Mouse (Mus musculus) heart, postnatal 36 days (tissue): ENCODE results near the gene Sox21. TPM values are rescaled to one million over a fixed set of nuclear protein-coding genes. Genes with fewer than 3 reads are reported as not detected.

Source experiments
- DNase-seq, 2 experiments: peaks; one replicate each; pipeline ENCODE4 v3.0.0; 2021 to 2022
- intact Hi-C: fragments of 180-260 bp; cut with DNase I; formaldehyde crosslinking; loops from one replicate; pipeline ENCODE4 v1.15.1; 2025
- total RNA-seq, 2 experiments: library from RNA; stranded (reverse); gene quantifications; 2 replicates each; pipeline ENCODE4 v1.2.3; 2021

The Sox21 gene
- total RNA-seq, 2 experiments from 2014 or later = not detected

- DNase-seq = no peak
- intact Hi-C loops = loop anchor here (10.0 kb wide), 1 partner anchor 538 kb away; no protein-coding TSS in a partner anchor
These were observed 10.2 kb downstream of the Sox21 start for GRCm38 (mm10) chr14:118226471-118227155.

GRCm38 (mm10) chr14:118225911-118226310 is 10.9 kb downstream of the Sox21 start:
- no peak for DNase-seq
- intact Hi-C loops = loop anchor here (10.0 kb wide), 1 partner anchor 539 kb away; no protein-coding TSS in a partner anchor

- intact Hi-C loops = loop anchor here (10.0 kb wide), 1 partner anchor 540 kb away; no protein-coding TSS in a partner anchor
- DNase-seq = no peak
These were observed 11.6 kb downstream of the Sox21 start for GRCm38 (mm10) chr14:118225061-118225743.

GRCm38 (mm10) chr14:118220885-118221284 is 15.9 kb downstream of the Sox21 start:
- DNase-seq = no peak
- intact Hi-C loops = loop anchor here (10.0 kb wide), 1 partner anchor 544 kb away; no protein-coding TSS in a partner anchor

GRCm38 (mm10) chr14:118216826-118217225 is 20.0 kb downstream of the Sox21 start:
- intact Hi-C loops = no loop called here

GRCm38 (mm10) chr14:118212188-118212804 is 24.5 kb downstream of the Sox21 start:
- intact Hi-C loops = no loop called here
- DNase-seq = no peak

More at GRCm38 (mm10) chr14:118216826-118217225, 20.0 kb downstream of the Sox21 start:
- no peak for DNase-seq

- intact Hi-C loops = loop anchor here (1.0 kb wide), 1 partner anchor 382 kb away; no protein-coding TSS in a partner anchor
- DNase-seq = no peak
These were observed 27.2 kb downstream of the Sox21 start for GRCm38 (mm10) chr14:118209642-118210041.

GRCm38 (mm10) chr14:118207347-118207746 is 29.5 kb downstream of the Sox21 start:
- intact Hi-C loops = no loop called here
- DNase-seq = no peak

GRCm38 (mm10) chr14:118203031-118203430 is 33.8 kb downstream of the Sox21 start:
- intact Hi-C loops = no loop called here
- no peak for DNase-seq

- intact Hi-C loops = no loop called here
- DNase-seq = no peak
These were observed 34.8 kb downstream of the Sox21 start for GRCm38 (mm10) chr14:118202006-118202405.

GRCm38 (mm10) chr14:118200731-118201130 is 36.1 kb downstream of the Sox21 start:
- intact Hi-C loops = no loop called here
- DNase-seq = no peak

- intact Hi-C loops = no loop called here
- DNase-seq = no peak
These were observed 39.8 kb downstream of the Sox21 start for GRCm38 (mm10) chr14:118197063-118197462.

- DNase-seq = no peak
- intact Hi-C loops = no loop called here
These were observed 42.5 kb downstream of the Sox21 start for GRCm38 (mm10) chr14:118194219-118194914.

- no peak for DNase-seq
- intact Hi-C loops = no loop called here
These were observed 43.2 kb downstream of the Sox21 start for GRCm38 (mm10) chr14:118193663-118194062.

- intact Hi-C loops = no loop called here
- no peak for DNase-seq
These were observed 43.7 kb downstream of the Sox21 start for GRCm38 (mm10) chr14:118193001-118193628.

- intact Hi-C loops = no loop called here
- DNase-seq = no peak
These were observed 45.4 kb downstream of the Sox21 start for GRCm38 (mm10) chr14:118191442-118191841.
